Mouse (Mus musculus): ENCODE data around the gene Arpc1b.

- TF ChIP-seq CTCF (conservative IDR thresholded peaks at IDR 0.05; ENCODE audit: low read length) (no peak), NANOG (IDR thresholded peaks at IDR 0.05; ENCODE audit: borderline replicate concordance, low read length) (no peak), POU5F1 (IDR thresholded peaks at IDR 0.05; ENCODE audit: borderline replicate concordance, low read length) (no peak)
Measured at GRCm38 (mm10) chr5:145152690-145153089, 38.7 kb downstream of the Arpc1b start.
